Mouse (Mus musculus) liver, embryonic 14.5 days (tissue): ENCODE measurements around the gene Gm11437. TPM values are rescaled to one million over a fixed set of nuclear protein-coding genes. Genes with fewer than 3 reads are reported as not detected.

Source experiments
- ATAC-seq: fragments of 200-750 bp; cut with Nextera tagmentation; 2 replicates; pipeline ENCODE4 v1.8.0; 2017; ENCODE audit warnings: moderate number of reproducible peaks, mild to moderate bottlenecking, moderate library complexity; ENCODE audit not compliant: insufficient read depth
- DNase-seq, 3 experiments: peaks; one replicate each; pipeline ENCODE4 v3.0.0-alpha.2; 2012 to 2013; ENCODE audit warnings: low read depth in 3 of 3, low spot score in 3 of 3
- H3K27ac ChIP-seq: fragments of 300-500 bp; sonication (generic); 2 replicates; pipeline ENCODE4 v1.5.1; 2014; ENCODE audit warnings: moderate library complexity, mild to moderate bottlenecking, control low read depth, inconsistent platforms
- H3K27me3 ChIP-seq: fragments of 300-500 bp; sonication (generic); 2 replicates; pipeline ENCODE4 v1.6.1; 2014; ENCODE audit warnings: mild to moderate bottlenecking, low read length, moderate library complexity; ENCODE audit not compliant: control insufficient read depth, insufficient read depth
- H3K36me3 ChIP-seq: fragments of 300-500 bp; sonication (generic); replicated peaks from 2 replicates; pipeline ENCODE4 v1.6.1; 2014; ENCODE audit warnings: low read depth; ENCODE audit not compliant: control insufficient read depth, insufficient read depth
- H3K4me1 ChIP-seq, 2 experiments: fragments of 200-500 bp in 1 of 2; fragments of 300-500 bp in 1 of 2; sonication (generic) in 1 of 2; replicated peaks; 2 replicates each; pipeline ENCODE4 v1.6.1; 2012 to 2014; ENCODE audit warnings: antibody characterized with exemption in 1 of 2, inconsistent platforms in 1 of 2, low read length in 1 of 2; ENCODE audit not compliant: control insufficient read depth in 2 of 2, insufficient read depth in 2 of 2
- H3K4me2 ChIP-seq: fragments of 300-500 bp; sonication (generic); 2 replicates; pipeline ENCODE4 v1.6.1; 2014; ENCODE audit warnings: low read depth, mild to moderate bottlenecking, control low read depth, moderate library complexity
- H3K4me3 ChIP-seq, 2 experiments: fragments of 200-500 bp in 1 of 2; fragments of 300-500 bp in 1 of 2; sonication (generic) in 1 of 2; 2 replicates each; pipeline ENCODE4 v1.5.1; 2012 to 2014; ENCODE audit warnings: low read depth in 2 of 2, low read length in 2 of 2, mild to moderate bottlenecking in 2 of 2, control low read depth in 1 of 2, inconsistent platforms in 1 of 2, moderate library complexity in 1 of 2; ENCODE audit not compliant: insufficient read depth in 1 of 2
- H3K9ac ChIP-seq: fragments of 300-500 bp; sonication (generic); replicated peaks from 2 replicates; pipeline ENCODE4 v1.6.1; 2014; ENCODE audit warnings: mild to moderate bottlenecking, control low read depth, moderate library complexity
- H3K9me3 ChIP-seq: fragments of 300-500 bp; sonication (generic); 2 replicates; pipeline ENCODE4 v1.6.1; 2016; ENCODE audit warnings: low read length, mixed read lengths; ENCODE audit not compliant: control insufficient read depth
- CTCF ChIP-seq: IDR thresholded peaks from 2 replicates; pipeline ENCODE4 v1.5.1; 2016; ENCODE audit warnings: antibody characterized with exemption, low read depth, control low read depth
- EP300 ChIP-seq: IDR thresholded peaks from 2 replicates; pipeline ENCODE4 v1.6.1; 2016; ENCODE audit warnings: antibody characterized with exemption, low read depth
- WGBS: fragments of 180-500 bp; shearing (Covaris S2); extraction: QIAGEN DNeasy Blood & Tissue Kit; methylation state at CpG from one replicate; pipeline ENCODE4 v1.1.7; 2014; ENCODE audit not compliant: insufficient replicate concordance; 5-methylcytosine and 5-hydroxymethylcytosine counted together
- polyA plus RNA-seq, 2 experiments: library from polyadenylated mRNA; depleted of rRNA in 1 of 2; stranded (reverse) in 1 of 2; unstranded in 1 of 2; fragments of >200 nt; fragmentation: Nextera tagmentation in 1 of 2; extraction: Ambion mirVana in 1 of 2; gene quantifications; 2 replicates each; pipeline versions ENCODE4 v1.2.1 to v1.2.3; 2012 to 2014

The Gm11437 gene
- polyA plus RNA-seq, 2 experiments = not detected

GRCm38 (mm10) chr11:84193249-84193648 lies 26.0 kb upstream of the Gm11437 start:
- no peaks in the 10 kb centered on the region for H3K27me3 ChIP-seq
- ATAC-seq (no peak), DNase-seq (no peak)
- no peaks in the 10 kb centered on the region for H3K9me3 ChIP-seq
- H3K4me2 ChIP-seq = no peak overlapping the region
- no peak overlapping the region for H3K27ac ChIP-seq
- 85% methylated on average over 10 of the region's 10 CpGs for WGBS
- H3K4me1 ChIP-seq = peaks cover 0 to 3% of the 10 kb centered on the region in 2 experiments; a peak in 2 of 4 replicates
- no peak overlapping the region for H3K9ac ChIP-seq
- no peaks in the 10 kb centered on the region; the same call in 1 of the 2 replicates for H3K36me3 ChIP-seq
- H3K4me3 ChIP-seq = no peak overlapping the region
- TF ChIP-seq CTCF (no peak), EP300 (no peak)

- H3K4me3 ChIP-seq = no peak overlapping the region
- DNase-seq = no peak
- 84% methylated on average over 8 of the region's 8 CpGs for WGBS
- no peaks in the 10 kb centered on the region for H3K27me3 ChIP-seq
- H3K27ac ChIP-seq = no peak overlapping the region
- no peaks in the 10 kb centered on the region for H3K9me3 ChIP-seq
- TF ChIP-seq CTCF = no peak
- no peak for TF ChIP-seq EP300
- no peaks in the 10 kb centered on the region; the same call in 1 of the 2 replicates for H3K36me3 ChIP-seq
- H3K4me1 ChIP-seq = no peaks in the 10 kb centered on the region; a peak in 1 of 4 replicates
- H3K9ac ChIP-seq = no peak overlapping the region
- no peak overlapping the region for H3K4me2 ChIP-seq
- no peak for ATAC-seq
These were observed 23.4 kb upstream of the Gm11437 start for GRCm38 (mm10) chr11:84190581-84191233.

- WGBS = 33% methylated on average over 3 of the region's 3 CpGs
- no peak overlapping the region for H3K4me2 ChIP-seq
- TF ChIP-seq EP300 = no peak
- no peak for TF ChIP-seq CTCF
- H3K9ac ChIP-seq = no peak overlapping the region
- no peaks in the 10 kb centered on the region for H3K27me3 ChIP-seq
- DNase-seq (no peak), ATAC-seq (no peak)
- H3K9me3 ChIP-seq = no peaks in the 10 kb centered on the region
- H3K36me3 ChIP-seq = no peaks in the 10 kb centered on the region
- no peaks in the 10 kb centered on the region; a peak in 1 of 4 replicates for H3K4me1 ChIP-seq
- H3K4me3 ChIP-seq = no peak overlapping the region
- no peak overlapping the region for H3K27ac ChIP-seq
These were observed 21.3 kb upstream of the Gm11437 start for GRCm38 (mm10) chr11:84188530-84188929.

- TF ChIP-seq CTCF (no peak), EP300 (no peak)
- DNase-seq = no peak
- Histone ChIP-seq H3K36me3 (no peaks in the 10 kb centered on the region), H3K4me3 (peak overlapping the region in 1 of 2 experiments; percentile 68; a peak in 2 of 4 replicates), H3K4me1 (peaks cover 13 to 22% of the 10 kb centered on the region in 2 experiments), H3K9ac (no peak overlapping the region), H3K9me3 (no peaks in the 10 kb centered on the region), H3K4me2 (peak overlapping the region; percentile 76), H3K27ac (no peak overlapping the region), H3K27me3 (no peaks in the 10 kb centered on the region)
- WGBS = 63% methylated on average over 2 of the region's 2 CpGs
- no peak for ATAC-seq
These were observed 14.0 kb upstream of the Gm11437 start for GRCm38 (mm10) chr11:84181286-84181685.

GRCm38 (mm10) chr11:84179954-84180598 lies 12.8 kb upstream of the Gm11437 start:
- Histone ChIP-seq H3K36me3 (no peaks in the 10 kb centered on the region), H3K9me3 (no peaks in the 10 kb centered on the region), H3K27me3 (no peaks in the 10 kb centered on the region), H3K4me3 (peak overlapping the region; percentile 68 to 91), H3K4me1 (peaks cover 13 to 22% of the 10 kb centered on the region in 2 experiments), H3K27ac (peak overlapping the region; percentile 11), H3K9ac (peak overlapping the region; percentile 71), H3K4me2 (peak overlapping the region; percentile 76)
- under 1% methylated on average over 37 of the region's 44 CpGs for WGBS
- TF ChIP-seq CTCF (peak; percentile 7; the same call in 1 of the 2 replicates), EP300 (no peak)
- DNase-seq (peak; percentile 50 to 58 (median 52)), ATAC-seq (peak; percentile 27)
